Mouse (Mus musculus): Measurements from ENCODE around the gene Bmp6. TPM values are rescaled to one million over a fixed set of nuclear protein-coding genes. Genes with fewer than 3 reads are reported as not detected.

The Bmp6 gene
- total RNA-seq, 2 experiments from 2014 or later, result 8.9 to 10.8 TPM

GRCm38 (mm10) chr13:38359045-38359444 lies 14.1 kb downstream of the Bmp6 start:
- no peak overlapping the region for H3K27ac ChIP-seq
- no peak for DNase-seq (ENCODE audit: extremely low spot score in 1 of 2, low spot score in 2 of 2)
- intact Hi-C loops (cut with DNase I), result no loop called here
- H3K4me3 ChIP-seq, result no peak overlapping the region
- no peak for TF ChIP-seq CTCF (IDR thresholded peaks at IDR 0.05)

- Histone ChIP-seq H3K27ac (no peak overlapping the region), H3K4me3 (no peak overlapping the region)
- no peak for DNase-seq (ENCODE audit: extremely low spot score in 1 of 2, low spot score in 2 of 2)
- intact Hi-C loops (cut with DNase I), result no loop called here
- no peak for TF ChIP-seq CTCF (IDR thresholded peaks at IDR 0.05)
Observed at GRCm38 (mm10) chr13:38362751-38363150, 17.8 kb downstream of the Bmp6 start.

GRCm38 (mm10) chr13:38363869-38364268 lies 19.0 kb downstream of the Bmp6 start:
- intact Hi-C loops (cut with DNase I), result no loop called here
- no peak overlapping the region for H3K4me3 ChIP-seq
- TF ChIP-seq CTCF (IDR thresholded peaks at IDR 0.05), result no peak
- H3K27ac ChIP-seq, result no peak overlapping the region
- no peak for DNase-seq (ENCODE audit: extremely low spot score in 1 of 2, low spot score in 2 of 2)

DNA sequence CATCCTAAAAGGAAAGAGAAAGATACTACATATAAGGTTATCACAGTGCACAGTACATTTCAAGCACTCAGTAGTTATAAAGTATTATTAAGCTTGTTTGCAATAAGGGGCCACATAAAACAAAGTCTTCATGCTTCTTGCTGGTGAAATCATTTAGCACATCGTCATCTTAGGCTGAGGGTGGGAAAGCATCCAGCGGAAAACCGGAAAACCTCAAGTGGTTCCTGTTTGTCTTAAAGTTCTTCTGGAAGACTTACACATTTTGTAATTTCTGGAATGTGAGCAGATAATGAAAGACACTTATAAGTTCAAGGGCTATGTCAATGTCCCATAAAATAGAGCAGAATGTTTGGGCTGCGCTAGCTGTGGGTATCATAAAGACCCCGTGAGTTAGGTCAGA lies 24.7 kb downstream of the Bmp6 start:
- DNase-seq (ENCODE audit: extremely low spot score in 1 of 2, low spot score in 2 of 2), result no peak
- no peak overlapping the region for H3K27ac ChIP-seq
- intact Hi-C loops (cut with DNase I), result no loop called here
- no peak overlapping the region for H3K4me3 ChIP-seq
- no peak for TF ChIP-seq CTCF (IDR thresholded peaks at IDR 0.05)

DNA sequence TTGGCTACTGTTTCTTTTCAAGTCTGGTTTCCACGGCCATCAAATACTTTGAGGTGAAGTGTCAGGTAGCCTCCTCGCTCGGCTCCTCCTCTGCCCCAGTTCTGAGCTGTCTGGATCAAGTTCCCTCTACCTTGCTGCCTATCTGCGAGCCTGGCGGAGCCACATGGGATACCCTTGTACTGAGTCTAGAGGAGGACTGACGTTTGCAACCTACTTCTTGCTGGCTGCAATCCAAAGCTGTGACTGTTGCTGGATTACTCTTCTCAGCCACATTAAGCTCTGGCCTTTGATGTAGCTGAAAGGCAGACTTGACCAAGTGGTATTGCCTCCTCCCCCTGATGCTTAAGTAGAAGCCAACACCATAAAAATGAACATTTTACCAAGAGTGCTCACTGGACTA lies 31.2 kb downstream of the Bmp6 start:
- Histone ChIP-seq H3K27ac (no peak overlapping the region), H3K4me3 (no peak overlapping the region)
- no peak for DNase-seq (ENCODE audit: extremely low spot score in 1 of 2, low spot score in 2 of 2)
- no peak for TF ChIP-seq CTCF (IDR thresholded peaks at IDR 0.05)
- intact Hi-C loops (cut with DNase I), result no loop called here

- intact Hi-C loops (cut with DNase I), result no loop called here
- no peak for TF ChIP-seq CTCF (IDR thresholded peaks at IDR 0.05)
- DNase-seq (ENCODE audit: extremely low spot score in 1 of 2, low spot score in 2 of 2), result no peak
- Histone ChIP-seq H3K4me3 (no peak overlapping the region), H3K27ac (no peak overlapping the region)
Observed at GRCm38 (mm10) chr13:38377355-38377754, 32.4 kb downstream of the Bmp6 start.

DNA sequence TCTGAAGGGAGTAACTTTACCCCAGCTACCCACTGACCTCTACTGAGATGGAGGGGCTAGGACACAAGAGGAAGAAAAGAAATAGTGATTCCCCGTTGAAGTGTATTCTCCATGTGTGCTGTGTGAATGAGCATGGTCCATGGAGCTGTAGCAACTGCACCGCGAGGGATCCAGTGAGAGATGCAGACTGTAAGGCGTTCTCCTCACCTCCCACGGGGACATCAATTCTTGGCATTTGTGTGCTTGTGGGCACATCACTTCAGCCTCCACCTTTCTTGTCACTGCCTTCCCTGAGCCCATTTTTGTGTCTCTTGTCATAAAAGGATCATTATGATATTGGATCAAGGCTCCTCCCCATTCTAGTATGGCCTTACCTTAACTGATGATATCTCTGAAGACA lies 34.9 kb downstream of the Bmp6 start:
- Histone ChIP-seq H3K4me3 (no peak overlapping the region), H3K27ac (no peak overlapping the region)
- intact Hi-C loops (cut with DNase I), result no loop called here
- TF ChIP-seq CTCF (IDR thresholded peaks at IDR 0.05), result no peak
- DNase-seq (ENCODE audit: extremely low spot score in 1 of 2, low spot score in 2 of 2), result peak in 1 of 2 experiments; percentile 20

DNA sequence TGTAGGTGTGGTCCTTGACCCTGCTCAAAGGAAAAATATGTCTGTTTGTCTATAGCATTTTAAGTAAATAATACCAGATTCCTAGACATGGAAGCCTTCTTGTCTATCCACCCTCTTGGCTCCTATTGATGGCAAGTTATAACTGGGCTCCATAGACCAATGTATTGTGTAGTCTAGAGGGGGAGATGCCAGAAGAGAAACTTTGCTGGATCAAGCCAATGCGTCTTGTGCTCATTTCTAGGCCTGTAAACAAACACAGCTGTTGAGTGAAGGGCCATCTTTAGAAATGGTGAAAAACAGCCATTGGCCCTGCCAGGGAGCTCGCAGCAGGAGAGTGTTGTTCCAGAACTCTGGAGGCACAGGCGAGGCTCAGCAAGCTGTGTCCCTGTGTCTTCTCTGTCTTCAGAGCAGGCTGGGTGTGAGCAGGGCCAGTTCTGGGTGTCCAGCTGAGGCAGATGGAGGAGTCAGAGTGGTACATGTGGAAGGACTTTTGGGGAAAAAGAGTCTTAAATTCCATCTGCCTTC lies 41.2 kb downstream of the Bmp6 start:
- TF ChIP-seq CTCF (IDR thresholded peaks at IDR 0.05), result no peak
- no peak overlapping the region for H3K4me3 ChIP-seq
- H3K27ac ChIP-seq, result no peak overlapping the region
- no peak for DNase-seq (ENCODE audit: extremely low spot score in 1 of 2, low spot score in 2 of 2)
- intact Hi-C loops (cut with DNase I), result no loop called here

DNA sequence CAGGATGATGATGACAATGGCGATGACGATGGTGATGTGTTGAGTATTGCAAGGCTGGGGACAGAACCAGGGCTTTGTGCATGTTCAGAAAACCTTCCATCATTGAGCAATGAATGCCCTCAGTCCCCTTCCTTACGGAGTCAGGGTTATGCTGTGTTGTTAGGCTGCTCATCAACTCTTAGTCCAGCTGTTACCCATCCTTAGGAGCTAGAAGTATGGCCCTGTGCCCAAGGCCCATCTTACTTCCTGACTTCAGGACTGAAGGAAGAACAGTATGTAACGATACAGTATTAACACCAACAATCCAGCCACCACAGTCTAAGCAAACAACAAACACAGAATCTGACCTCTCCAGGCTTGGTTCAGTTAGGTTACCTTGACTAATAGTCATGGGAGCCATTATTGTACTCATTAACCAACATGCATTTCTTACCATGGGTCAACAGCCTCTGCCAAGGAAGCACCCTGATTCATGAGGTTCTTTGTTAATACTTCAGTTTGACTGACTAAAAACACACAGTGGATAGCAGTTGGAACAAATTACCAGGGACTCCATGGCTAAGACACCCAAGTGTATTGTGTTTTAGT lies 42.6 kb downstream of the Bmp6 start:
- no peak for DNase-seq (ENCODE audit: extremely low spot score in 1 of 2, low spot score in 2 of 2)
- intact Hi-C loops (cut with DNase I), result no loop called here

GRCm38 (mm10) chr13:38393444-38393843 lies 48.5 kb downstream of the Bmp6 start:
- no peak for TF ChIP-seq CTCF (IDR thresholded peaks at IDR 0.05)
- Histone ChIP-seq H3K27ac (no peak overlapping the region), H3K4me3 (no peak overlapping the region)
- no peak for DNase-seq (ENCODE audit: extremely low spot score in 1 of 2, low spot score in 2 of 2)
- intact Hi-C loops (cut with DNase I), result no loop called here

More for the DNA sequence above, 42.6 kb downstream of the Bmp6 start:
- Histone ChIP-seq H3K27ac (no peak overlapping the region), H3K4me3 (no peak overlapping the region)
- TF ChIP-seq CTCF (IDR thresholded peaks at IDR 0.05), result no peak

GRCm38 (mm10) chr13:38395026-38395425 lies 50.1 kb downstream of the Bmp6 start:
- intact Hi-C loops (cut with DNase I), result no loop called here
- DNase-seq (ENCODE audit: extremely low spot score in 1 of 2, low spot score in 2 of 2), result no peak
- no peak overlapping the region for H3K4me3 ChIP-seq
- no peak for TF ChIP-seq CTCF (IDR thresholded peaks at IDR 0.05)
- H3K27ac ChIP-seq, result no peak overlapping the region

- no peak overlapping the region for H3K4me3 ChIP-seq
Observed at GRCm38 (mm10) chr13:38397007-38397545, 52.2 kb downstream of the Bmp6 start.

GRCm38 (mm10) chr13:38398658-38399057 lies 53.8 kb downstream of the Bmp6 start:
- intact Hi-C loops (cut with DNase I), result no loop called here
- TF ChIP-seq CTCF (IDR thresholded peaks at IDR 0.05), result no peak

More at GRCm38 (mm10) chr13:38397007-38397545, 52.2 kb downstream of the Bmp6 start:
- DNase-seq (ENCODE audit: extremely low spot score in 1 of 2, low spot score in 2 of 2), result no peak
- intact Hi-C loops (cut with DNase I), result no loop called here
- H3K27ac ChIP-seq, result no peak overlapping the region
- no peak for TF ChIP-seq CTCF (IDR thresholded peaks at IDR 0.05)

More at GRCm38 (mm10) chr13:38398658-38399057, 53.8 kb downstream of the Bmp6 start:
- H3K27ac ChIP-seq, result no peak overlapping the region
- H3K4me3 ChIP-seq, result no peak overlapping the region
- no peak for DNase-seq (ENCODE audit: extremely low spot score in 1 of 2, low spot score in 2 of 2)

All from left cerebral cortex, adult 2 months (tissue).